Mouse (Mus musculus): ENCODE results near the gene Srgap3.

DNA sequence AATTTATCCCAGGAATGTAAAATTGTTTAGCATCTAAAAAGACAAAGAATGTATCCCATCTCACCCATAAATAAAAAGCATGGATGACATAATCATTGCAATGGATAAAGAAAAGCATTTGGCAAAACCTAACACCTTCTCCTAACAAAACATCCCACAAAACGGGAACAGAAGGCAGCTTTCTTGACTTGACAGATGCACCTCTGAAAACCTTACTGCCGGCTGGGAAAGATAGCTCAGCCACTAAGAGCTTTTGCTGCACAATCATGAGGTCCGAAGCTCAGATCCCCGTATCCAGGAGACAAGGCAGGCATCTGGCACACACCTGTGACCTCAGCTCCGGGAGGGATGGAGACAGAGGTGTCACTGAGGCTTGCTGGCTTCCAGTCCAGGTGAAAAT lies 213.1 kb downstream of the Srgap3 start:
- TF ChIP-seq EP300 (IDR thresholded peaks at IDR 0.05; ENCODE audit: low read depth) (no peak), CTCF (IDR thresholded peaks at IDR 0.05; ENCODE audit: low read depth) (no peak)

All from liver, postnatal 0 days (tissue).